Mouse (Mus musculus) midbrain, embryonic 16.5 days (tissue): ENCODE data around the gene Gstt2. TPM values are rescaled to one million over a fixed set of nuclear protein-coding genes. Genes with fewer than 3 reads are reported as not detected.

ENCODE experiments used
- ATAC-seq: fragments of 200-750 bp; cut with Nextera tagmentation; 2 replicates; pipeline ENCODE4 v1.8.0; 2017; ENCODE audit warnings: moderate TSS enrichment
- H3K27ac ChIP-seq: fragments of 300-500 bp; sonication (generic); 2 replicates; pipeline ENCODE4 v1.5.1; 2014; ENCODE audit warnings: mild to moderate bottlenecking, low read length, mixed read lengths
- H3K27me3 ChIP-seq: fragments of 300-500 bp; sonication (generic); 2 replicates; pipeline ENCODE4 v1.6.1; 2014; ENCODE audit warnings: low read depth, low read length, mixed read lengths; ENCODE audit not compliant: control insufficient read depth, insufficient read depth
- H3K36me3 ChIP-seq: fragments of 300-500 bp; sonication (generic); 2 replicates; pipeline ENCODE4 v1.6.1; 2014; ENCODE audit warnings: mild to moderate bottlenecking, low read length, moderate library complexity, mixed read lengths; ENCODE audit not compliant: control insufficient read depth, insufficient read depth
- H3K4me1 ChIP-seq: fragments of 300-500 bp; sonication (generic); 2 replicates; pipeline ENCODE4 v1.6.1; 2014; ENCODE audit warnings: mild to moderate bottlenecking, low read length, mixed read lengths; ENCODE audit not compliant: control insufficient read depth, insufficient read depth
- H3K4me2 ChIP-seq: fragments of 300-500 bp; sonication (generic); 2 replicates; pipeline ENCODE4 v1.6.1; 2014; ENCODE audit warnings: mild to moderate bottlenecking, low read length, mixed read lengths
- H3K4me3 ChIP-seq: fragments of 300-500 bp; sonication (generic); 2 replicates; pipeline ENCODE4 v1.5.1; 2014; ENCODE audit warnings: low read depth, mild to moderate bottlenecking, low read length, moderate library complexity, mixed read lengths
- H3K9ac ChIP-seq: fragments of 300-500 bp; sonication (generic); 2 replicates; pipeline ENCODE4 v1.6.1; 2014; ENCODE audit warnings: low read depth, low read length, mixed read lengths
- H3K9me3 ChIP-seq: fragments of 300-500 bp; sonication (generic); replicated peaks from 2 replicates; pipeline ENCODE4 v1.6.1; 2014; ENCODE audit warnings: mild to moderate bottlenecking, low read length, mixed read lengths; ENCODE audit not compliant: control insufficient read depth, poor library complexity, severe bottlenecking
- WGBS: fragments of 180-500 bp; shearing (Covaris S2); extraction: QIAGEN DNeasy Blood & Tissue Kit; methylation state at CpG from one replicate; pipeline ENCODE4 v1.1.7; 2014; 5-methylcytosine and 5-hydroxymethylcytosine counted together
- polyA plus RNA-seq: library from polyadenylated mRNA; unstranded; fragments of >200 nt; fragmentation: Nextera tagmentation; extraction: Ambion mirVana; gene quantifications from 2 replicates; pipeline ENCODE4 v1.2.1, GENCODE M21; 2015

Gstt2 gene
- polyA plus RNA-seq, 1 experiment from 2014 or later = 7.0 TPM

DNA sequence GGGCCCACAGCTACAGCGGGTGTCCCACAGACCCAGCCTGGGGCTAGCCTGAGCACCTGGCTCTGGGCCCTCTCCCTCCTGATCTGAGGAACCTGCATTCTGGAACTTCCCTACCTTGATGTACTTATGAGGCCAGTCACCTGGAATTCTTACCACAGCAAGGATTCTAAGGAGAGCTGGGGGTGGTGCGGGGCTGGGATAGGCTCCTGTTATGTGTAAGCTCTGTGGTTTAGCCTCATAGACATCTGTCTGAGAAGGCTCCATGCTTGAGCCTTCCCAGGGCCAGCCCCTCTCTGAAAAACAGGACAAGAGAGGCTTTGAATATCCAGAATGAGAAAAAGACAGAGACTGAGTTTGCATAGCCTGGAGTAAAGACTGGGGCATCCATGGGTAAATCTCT, 14.8 kb downstream of the Gstt2 start, which contains the start of gene Gstt4:
Gene Gstt4 (minus strand): TSS at position 101 of the 400 bp plus-strand sequence.
- 93% methylated on average over 2 of the region's 2 CpGs for WGBS
- no peak within 1 kb of the TSS for H3K9ac ChIP-seq
- no peaks in the 10 kb centered on the region for H3K27me3 ChIP-seq
- H3K4me1 ChIP-seq = no peaks in the 10 kb centered on the region
- no peaks in the 10 kb centered on the region for H3K9me3 ChIP-seq
- no peak for ATAC-seq
- H3K27ac ChIP-seq = no peak within 1 kb of the TSS
- H3K36me3 ChIP-seq = no peaks in the 10 kb centered on the region
- H3K4me3 ChIP-seq = no peak within 1 kb of the TSS
- no peak within 1 kb of the TSS for H3K4me2 ChIP-seq

DNA sequence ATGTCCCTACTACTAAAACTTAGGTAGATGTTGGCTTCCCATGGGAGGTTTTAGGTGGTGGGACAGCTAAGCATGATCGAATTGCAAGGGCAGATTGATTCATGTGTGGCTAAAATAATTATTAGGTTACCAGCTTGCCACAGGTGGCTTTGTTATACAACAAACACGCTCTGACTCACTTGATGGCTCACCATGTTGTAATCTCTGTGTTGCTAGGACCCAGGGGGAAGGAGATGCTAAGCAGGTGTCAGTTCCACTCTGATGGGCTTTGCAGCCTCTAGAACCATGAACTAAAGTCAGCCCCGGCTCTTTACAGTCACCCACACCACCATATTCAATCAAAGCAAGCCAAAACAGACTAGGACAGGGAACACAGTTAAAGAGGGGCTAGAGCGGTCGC, 17.3 kb downstream of the Gstt2 start:
- Histone ChIP-seq H3K4me2 (no peak overlapping the region), H3K4me1 (no peaks in the 10 kb centered on the region), H3K27ac (no peak overlapping the region), H3K27me3 (no peaks in the 10 kb centered on the region), H3K9ac (no peak overlapping the region), H3K9me3 (no peaks in the 10 kb centered on the region), H3K36me3 (no peaks in the 10 kb centered on the region), H3K4me3 (no peak overlapping the region)
- 89% methylated on average over 5 of the region's 5 CpGs for WGBS
- no peak for ATAC-seq

DNA sequence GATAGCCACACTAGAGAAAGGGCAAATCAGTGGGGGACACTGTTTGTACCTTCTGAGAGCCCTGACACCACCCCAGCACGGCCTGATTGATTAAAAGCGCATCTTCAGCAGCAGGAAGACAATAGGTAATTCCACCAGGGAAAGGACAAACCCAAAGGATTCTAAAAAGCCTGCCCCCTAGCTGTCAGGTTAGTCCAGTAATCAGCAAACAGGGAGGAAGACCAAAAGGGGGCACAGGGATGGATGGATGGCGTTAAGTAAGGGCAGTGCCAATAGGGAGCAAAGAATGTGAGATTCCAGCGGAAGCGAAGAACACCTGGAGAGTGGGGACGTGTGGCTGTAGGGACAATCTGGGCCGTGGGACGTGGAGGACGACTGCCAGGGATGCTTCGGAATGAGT, 18.6 kb downstream of the Gstt2 start:
- H3K27ac ChIP-seq = no peak overlapping the region
- H3K4me3 ChIP-seq = no peak overlapping the region
- H3K9me3 ChIP-seq = no peaks in the 10 kb centered on the region
- no peak for ATAC-seq
- no peaks in the 10 kb centered on the region for H3K27me3 ChIP-seq
- WGBS = 64% methylated on average over 10 of the region's 10 CpGs
- H3K4me2 ChIP-seq = no peak overlapping the region
- no peaks in the 10 kb centered on the region for H3K4me1 ChIP-seq
- H3K9ac ChIP-seq = no peak overlapping the region
- no peaks in the 10 kb centered on the region for H3K36me3 ChIP-seq

DNA sequence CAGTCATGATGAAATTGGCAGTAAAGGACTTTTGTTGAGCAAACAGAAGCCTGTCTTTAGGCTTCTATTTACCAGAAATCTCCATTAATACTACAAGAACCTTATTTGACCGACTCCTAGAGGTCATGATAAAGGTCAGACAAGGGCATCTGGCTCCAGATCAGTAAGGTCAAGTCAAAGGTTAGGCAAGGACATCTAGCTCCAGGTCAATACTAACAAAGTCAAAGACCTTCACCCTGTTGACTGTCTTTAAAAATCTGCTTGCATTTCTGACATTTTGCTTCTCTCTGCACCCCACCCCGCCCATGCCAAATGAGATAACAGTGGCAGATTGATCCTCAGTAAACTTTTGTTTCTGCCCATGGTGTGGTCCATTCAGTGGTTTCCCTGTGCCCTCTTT, 33.0 kb downstream of the Gstt2 start:
- Histone ChIP-seq H3K9me3 (no peaks in the 10 kb centered on the region), H3K36me3 (no peaks in the 10 kb centered on the region), H3K4me1 (no peaks in the 10 kb centered on the region), H3K27me3 (no peaks in the 10 kb centered on the region), H3K4me2 (no peak overlapping the region), H3K9ac (no peak overlapping the region), H3K4me3 (no peak overlapping the region), H3K27ac (no peak overlapping the region)
- WGBS = 72% methylated on average over 2 of the region's 2 CpGs
- no peak for ATAC-seq

DNA sequence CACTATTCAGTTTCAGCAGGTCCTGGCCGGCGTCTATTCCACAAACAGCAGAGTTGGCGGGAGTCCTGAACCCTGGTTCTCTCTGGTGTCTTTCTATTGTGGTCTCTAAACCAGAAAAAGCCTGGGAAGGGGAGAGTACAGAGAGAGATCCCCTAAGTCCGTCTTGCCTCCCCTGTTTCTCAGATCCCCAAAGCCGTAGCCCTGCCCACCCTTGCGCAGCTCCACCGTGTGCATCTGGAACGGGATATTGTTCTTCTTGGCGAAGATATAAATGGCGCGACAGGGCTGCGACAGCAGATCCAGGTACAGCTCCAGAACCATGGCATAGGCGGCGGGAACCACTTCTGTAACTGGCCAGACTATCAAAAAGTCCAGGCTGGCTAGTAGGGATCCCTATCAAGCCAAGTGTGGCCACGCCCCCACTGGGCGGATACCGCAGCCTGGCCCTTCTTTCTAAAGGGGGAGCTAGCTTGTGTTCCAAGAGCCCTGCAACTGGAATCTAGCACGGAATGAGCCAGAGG, 39.0 kb downstream of the Gstt2 start, which contains the start of gene Gstt1:
Gene Gstt1 (minus strand): TSS at position 409 of the 521 bp plus-strand sequence.
- peak within 1 kb of the TSS; percentile 10 for H3K9ac ChIP-seq
- peak within 1 kb of the TSS; percentile 41 for H3K4me3 ChIP-seq
- H3K4me1 ChIP-seq = peaks cover 5% of the 10 kb centered on the region
- H3K27ac ChIP-seq = 0 out of 2 replicates have a peak within 1 kb of the TSS, but pooled peaks have one; percentile 9
- 3% methylated on average over 18 of the region's 18 CpGs for WGBS
- H3K9me3 ChIP-seq = no peaks in the 10 kb centered on the region
- H3K36me3 ChIP-seq = no peaks in the 10 kb centered on the region
- peak within 1 kb of the TSS; percentile 59 for H3K4me2 ChIP-seq
- H3K27me3 ChIP-seq = no peaks in the 10 kb centered on the region
- ATAC-seq = peak; percentile 55

DNA sequence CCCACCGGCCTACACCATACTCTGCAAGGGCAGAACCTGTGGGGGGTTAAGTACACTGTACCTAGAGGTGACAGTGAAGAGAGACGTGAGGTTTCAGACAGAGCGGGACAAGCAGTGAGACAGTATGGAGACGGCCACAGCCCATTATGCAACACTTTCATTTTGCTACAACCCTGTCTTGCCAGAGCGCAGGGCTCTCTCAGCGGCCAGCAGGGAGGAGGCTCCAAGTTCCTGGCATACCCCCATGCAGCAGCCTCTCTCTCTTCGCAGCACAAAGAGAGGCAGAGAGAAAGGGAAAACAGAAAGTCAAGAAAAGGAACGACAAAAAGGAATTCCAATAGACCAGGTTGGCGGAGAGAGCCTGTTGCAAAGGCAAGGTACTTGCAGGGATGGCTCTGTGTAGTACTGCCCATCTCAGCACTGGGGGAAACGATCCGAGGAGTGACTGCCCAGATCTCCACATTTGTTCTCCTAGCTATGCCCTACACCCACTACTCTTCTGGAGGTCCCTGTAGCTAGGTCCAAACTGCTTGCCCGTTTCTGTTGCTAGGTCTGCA, 39.5 kb downstream of the Gstt2 start:
- Histone ChIP-seq H3K4me1 (peaks cover 5% of the 10 kb centered on the region), H3K9me3 (no peaks in the 10 kb centered on the region), H3K27ac (0 out of 2 replicates have a peak overlapping the region, but pooled peaks have one; percentile 9), H3K36me3 (no peaks in the 10 kb centered on the region), H3K4me2 (peak overlapping the region; percentile 59), H3K9ac (peak overlapping the region; percentile 10), H3K27me3 (no peaks in the 10 kb centered on the region), H3K4me3 (peak overlapping the region; percentile 41)
- ATAC-seq = peak; percentile 80
- under 1% methylated on average over 12 of the region's 12 CpGs for WGBS

DNA sequence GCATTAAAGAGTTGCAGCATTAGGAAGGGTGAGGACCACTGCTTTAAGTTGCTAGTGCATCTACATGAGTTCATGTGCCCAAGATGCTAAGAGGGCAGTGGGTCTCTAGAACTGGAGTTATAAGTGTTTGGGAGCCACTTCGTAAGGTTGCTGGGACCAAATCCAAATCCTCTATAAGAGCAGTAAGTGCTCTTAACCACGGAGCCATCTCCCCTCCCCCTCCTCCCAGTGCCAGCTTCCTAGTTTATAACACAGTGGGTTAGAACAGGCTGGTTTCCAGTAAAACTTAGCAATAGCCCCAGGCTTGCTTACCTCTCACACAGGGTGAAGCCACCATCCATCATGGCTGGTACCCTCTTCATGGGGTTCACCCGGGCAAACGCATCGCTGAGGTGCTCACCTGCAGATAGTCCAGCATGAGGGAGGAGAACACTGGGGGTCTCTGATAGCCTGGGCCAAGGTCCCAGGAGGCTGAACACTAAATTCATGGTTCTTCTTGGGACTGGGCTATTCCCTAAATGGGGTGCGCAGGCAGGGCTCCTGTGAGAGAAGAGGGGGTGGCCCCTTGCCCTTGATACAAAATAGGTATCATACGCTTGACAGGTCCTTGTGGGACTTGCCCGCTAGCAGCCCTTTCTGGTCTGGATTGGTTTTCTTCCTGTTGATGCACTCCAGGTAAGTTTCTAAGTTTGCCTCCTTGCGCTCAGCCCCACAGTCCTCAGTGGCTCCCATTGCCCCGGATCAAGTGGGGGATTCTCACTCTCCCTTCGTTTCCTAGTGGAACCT, 40.3 kb downstream of the Gstt2 start:
- no peaks in the 10 kb centered on the region for H3K9me3 ChIP-seq
- H3K4me1 ChIP-seq = peaks cover 5% of the 10 kb centered on the region
- H3K4me2 ChIP-seq = peak overlapping the region; percentile 59
- H3K36me3 ChIP-seq = no peaks in the 10 kb centered on the region
- ATAC-seq = no peak
- no peak overlapping the region for H3K27ac ChIP-seq
- H3K4me3 ChIP-seq = peak overlapping the region; percentile 41
- no peak overlapping the region for H3K9ac ChIP-seq
- H3K27me3 ChIP-seq = no peaks in the 10 kb centered on the region
- 45% methylated on average over 11 of the region's 11 CpGs for WGBS

DNA sequence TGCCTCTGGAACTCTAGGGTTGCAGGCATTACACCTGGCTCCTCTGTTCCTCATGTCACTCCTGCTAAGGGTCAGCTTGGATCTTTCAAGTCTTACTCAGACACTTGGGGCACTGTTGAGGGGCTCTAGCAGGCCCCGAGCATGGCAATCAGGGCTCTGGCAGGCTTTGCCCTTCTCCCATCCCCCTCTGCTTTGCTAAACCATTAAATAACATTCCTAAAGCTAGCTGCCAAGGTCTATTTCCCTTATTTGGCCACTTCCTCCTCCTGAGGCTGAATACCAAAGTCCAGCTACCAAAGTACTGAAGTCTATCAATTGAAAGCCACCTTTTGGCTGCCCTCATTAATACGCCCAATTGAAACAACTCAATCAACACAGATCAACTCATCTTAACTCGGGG, 42.3 kb downstream of the Gstt2 start:
- Histone ChIP-seq H3K36me3 (no peaks in the 10 kb centered on the region), H3K9ac (no peak overlapping the region), H3K4me1 (peaks cover 5% of the 10 kb centered on the region), H3K4me3 (no peak overlapping the region), H3K27ac (no peak overlapping the region), H3K27me3 (no peaks in the 10 kb centered on the region), H3K9me3 (no peaks in the 10 kb centered on the region), H3K4me2 (no peak overlapping the region)
- 28% methylated on average over 3 of the region's 3 CpGs for WGBS
- no peak for ATAC-seq

DNA sequence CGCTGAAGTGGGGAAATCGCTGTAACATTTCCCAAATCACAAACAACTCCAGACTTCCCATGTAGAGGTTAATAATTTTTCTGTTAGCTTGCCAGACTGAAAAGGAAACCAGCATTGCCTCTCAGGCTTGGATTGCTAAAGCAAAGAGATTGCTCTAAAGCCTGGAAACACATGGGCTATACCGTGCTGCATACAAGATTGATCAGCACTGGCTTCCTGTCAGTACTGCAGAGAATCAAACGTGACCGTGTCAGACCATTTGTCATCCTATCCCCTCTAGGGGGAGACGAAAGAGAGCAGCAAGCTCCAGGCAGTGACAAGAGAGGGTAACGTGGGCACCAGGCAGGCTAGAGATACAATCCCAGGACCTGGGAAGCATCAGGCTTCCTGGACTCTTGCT, 46.5 kb downstream of the Gstt2 start:
- no peak overlapping the region for H3K27ac ChIP-seq

More for the DNA sequence above, 46.5 kb downstream of the Gstt2 start:
- Histone ChIP-seq H3K9ac (no peak overlapping the region), H3K4me1 (no peaks in the 10 kb centered on the region), H3K4me3 (no peak overlapping the region), H3K27me3 (no peaks in the 10 kb centered on the region), H3K4me2 (no peak overlapping the region), H3K9me3 (no peaks in the 10 kb centered on the region), H3K36me3 (no peaks in the 10 kb centered on the region)
- ATAC-seq = no peak
- 26% methylated on average over 7 of the region's 7 CpGs for WGBS
